ENCODE assay signal across 26 mouse cellular contexts in the genomic region with DNA sequence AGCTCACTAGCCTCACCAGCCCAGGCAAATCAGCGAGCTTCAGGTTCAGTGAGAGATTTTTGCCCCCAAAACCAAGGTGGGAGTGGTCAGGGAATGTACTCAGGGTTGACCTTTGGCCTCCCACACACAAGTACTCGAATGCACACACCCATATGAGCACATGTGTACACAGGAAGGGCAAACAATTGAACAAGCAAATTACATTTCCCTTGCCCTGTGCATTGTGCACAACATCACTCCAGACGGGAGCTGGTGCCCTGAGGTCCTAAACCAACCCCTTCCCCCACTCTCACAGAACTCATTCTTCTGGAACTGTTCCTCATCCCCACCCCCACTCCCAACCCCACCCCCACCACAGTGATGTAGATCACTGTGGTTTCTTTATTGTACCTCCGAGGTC. TPM values are rescaled to one million over a fixed set of nuclear protein-coding genes. Genes with fewer than 3 reads are reported as not detected.
DNase-seq lines count a peak whose midpoint lies in the region; ATAC-seq and TF ChIP-seq lines count a peak whose summit lies in the region.
"Had no signal": no experiment of that assay in that cellular context is flagged by ENCODE, and none has a peak within 500 bp of the region (broad histone marks: within the 10 kb centered on the region; RNA-seq: fewer than 3 reads in every experiment).

No protein-coding gene starts in this region.

- no peaks in the 10 kb centered on the region for H3K79me2 ChIP-seq in heart, adult 2 months (replicated peaks; ENCODE audit: control insufficient read depth, insufficient read depth, low read length)

- TF ChIP-seq POLR2A in heart, adult 2 months (IDR thresholded peaks at IDR 0.05; ENCODE audit: insufficient read depth, low read depth, low read length) = no peak

- no peak for TF ChIP-seq CTCF in heart, adult 2 months (IDR thresholded peaks at IDR 0.05)
- no peak for TF ChIP-seq CTCF in lung, postnatal 0 days (IDR thresholded peaks at IDR 0.05)
- TF ChIP-seq CTCF in stomach, postnatal 0 days (IDR thresholded peaks at IDR 0.05; ENCODE audit: low read depth) = no peak

- no peak for DNase-seq in heart, adult 2 months
- DNase-seq in lung, postnatal 0 days (ENCODE audit: low spot score) = no peak
- DNase-seq in lung, postnatal 10 days = no peak
- DNase-seq in R1 (ENCODE audit: low read depth, low spot score) = peak; percentile 30
- DNase-seq in stomach, postnatal 0 days (ENCODE audit: low spot score) = peak; percentile 17
- DNase-seq: adrenal gland, postnatal 10 days; adrenal gland, postnatal 36 days; cerebellum, adult 18-20 months; cerebellum, adult 9-10 months; cerebellum, postnatal 14 days; forebrain, postnatal 0 days; gastrocnemius, postnatal 10 days; gastrocnemius, postnatal 36 days; heart, adult 11 months had no signal

- H3K4me1 ChIP-seq in heart, adult 2 months (ENCODE audit: control insufficient read depth, insufficient read depth, low read length) = peaks cover 16% of the 10 kb centered on the region
- peaks cover 8% of the 10 kb centered on the region for H3K4me1 ChIP-seq in heart, embryonic 12.5 days (replicated peaks)
- H3K4me1 ChIP-seq in lung, postnatal 0 days (ENCODE audit: insufficient read depth, low read depth, low read length) = no peaks in the 10 kb centered on the region
- H3K4me1 ChIP-seq in stomach, postnatal 0 days (replicated peaks; ENCODE audit: control insufficient read depth, insufficient read depth) = no peaks in the 10 kb centered on the region

- no peaks in the 10 kb centered on the region for H3K9me3 ChIP-seq in heart, embryonic 12.5 days (replicated peaks)
- no peaks in the 10 kb centered on the region for H3K9me3 ChIP-seq in lung, postnatal 0 days (ENCODE audit: low read length)
- no peaks in the 10 kb centered on the region for H3K9me3 ChIP-seq in stomach, postnatal 0 days (ENCODE audit: control insufficient read depth, low read length)
- H3K9me3 ChIP-seq: heart, embryonic 13.5 days; hindbrain, embryonic 10.5 days had no signal

- ATAC-seq in heart, embryonic 12.5 days (ENCODE audit: insufficient number of reproducible peaks, low FRiP score) = no peak
- peak; percentile 47 for ATAC-seq in lung, postnatal 0 days
- peak; percentile 75 for ATAC-seq in stomach, postnatal 0 days (ENCODE audit: low FRiP score, low TSS enrichment)
- no peak for ATAC-seq in erythroblast, adult 5-6 weeks (replicated peaks; ENCODE audit: low FRiP score, poor library complexity, severe bottlenecking)
- no peak for ATAC-seq in granulocyte monocyte progenitor cell, adult 5-6 weeks (replicated peaks; ENCODE audit: poor library complexity, severe bottlenecking)
- ATAC-seq: CD4-positive, CD25-positive, alpha-beta regulatory T cell, adult 4 months; forebrain, embryonic 14.5 days; forebrain, postnatal 0 days; hindbrain, postnatal 0 days; inflammation-experienced regulatory T-cells, adult 6 months; intestine, embryonic 16.5 days had no signal

- H3K9ac ChIP-seq in heart, adult 2 months (ENCODE audit: low read depth, low read length) = no peak overlapping the region
- no peak overlapping the region for H3K9ac ChIP-seq in heart, embryonic 12.5 days
- no peak overlapping the region for H3K9ac ChIP-seq in lung, postnatal 0 days (replicated peaks; ENCODE audit: low read depth)
- H3K9ac ChIP-seq in stomach, postnatal 0 days (ENCODE audit: low read length) = no peak overlapping the region
- H3K9ac ChIP-seq: forebrain, postnatal 0 days; heart, embryonic 13.5 days; hindbrain, embryonic 14.5 days had no signal

- H3K4me2 ChIP-seq in heart, embryonic 12.5 days = no peak overlapping the region
- H3K4me2 ChIP-seq in lung, postnatal 0 days (replicated peaks; ENCODE audit: low read depth, low read length) = no peak overlapping the region
- H3K4me2 ChIP-seq in stomach, postnatal 0 days (replicated peaks; ENCODE audit: low read depth) = no peak overlapping the region
- H3K4me2 ChIP-seq: heart, embryonic 13.5 days; hindbrain, embryonic 14.5 days had no signal

- peak overlapping the region; percentile 45; the same call in 1 of the 2 replicates for H3K27ac ChIP-seq in heart, adult 2 months
- H3K27ac ChIP-seq in heart, embryonic 12.5 days (ENCODE audit: poor library complexity, severe bottlenecking) = no peak overlapping the region
- H3K27ac ChIP-seq in lung, postnatal 0 days (ENCODE audit: low read length) = no peak overlapping the region
- H3K27ac ChIP-seq in stomach, postnatal 0 days (replicated peaks) = no peak overlapping the region
- H3K27ac ChIP-seq: heart, embryonic 13.5 days; hindbrain, embryonic 10.5 days; hindbrain, embryonic 14.5 days; hindbrain, postnatal 0 days had no signal

- peak; percentile 59; the same call in 1 of the 2 replicates for TF ChIP-seq EP300 in heart, adult 2 months (IDR thresholded peaks at IDR 0.05; ENCODE audit: insufficient read depth, low read depth, low read length)
- no peak for TF ChIP-seq EP300 in lung, postnatal 0 days (IDR thresholded peaks at IDR 0.05)
- TF ChIP-seq EP300 in stomach, postnatal 0 days (optimal IDR thresholded peaks at IDR 0.05) = no peak

- no peak overlapping the region for H3K4me3 ChIP-seq in heart, adult 2 months
- H3K4me3 ChIP-seq in heart, embryonic 12.5 days = no peak overlapping the region
- H3K4me3 ChIP-seq in lung, postnatal 0 days (ENCODE audit: low read depth, low read length) = no peak overlapping the region
- H3K4me3 ChIP-seq in stomach, postnatal 0 days (ENCODE audit: low read depth, low read length) = no peak overlapping the region
- H3K4me3 ChIP-seq: heart, embryonic 13.5 days; hindbrain, embryonic 10.5 days had no signal

- H3K36me3 ChIP-seq in heart, adult 2 months (ENCODE audit: control insufficient read depth, insufficient read depth, low read length) = no peaks in the 10 kb centered on the region
- peaks cover 4% of the 10 kb centered on the region; the same call in 1 of the 2 replicates for H3K36me3 ChIP-seq in heart, embryonic 12.5 days
- no peaks in the 10 kb centered on the region for H3K36me3 ChIP-seq in lung, postnatal 0 days (ENCODE audit: insufficient read depth, low read length)
- H3K36me3 ChIP-seq in stomach, postnatal 0 days (ENCODE audit: control insufficient read depth, insufficient read depth, low read length) = no peaks in the 10 kb centered on the region
- H3K36me3 ChIP-seq: heart, embryonic 13.5 days; hindbrain, embryonic 10.5 days had no signal

- intact Hi-C loops in heart, adult 2 months (cut with DNase I) = no loop called here

- no peaks in the 10 kb centered on the region for H3K27me3 ChIP-seq in heart, adult 2 months (ENCODE audit: control insufficient read depth, insufficient read depth, low read length)
- H3K27me3 ChIP-seq in heart, embryonic 12.5 days (replicated peaks) = peaks cover 5% of the 10 kb centered on the region
- H3K27me3 ChIP-seq in lung, postnatal 0 days (replicated peaks; ENCODE audit: insufficient read depth, low read length) = no peaks in the 10 kb centered on the region
- no peaks in the 10 kb centered on the region for H3K27me3 ChIP-seq in stomach, postnatal 0 days (ENCODE audit: control insufficient read depth, insufficient read depth, low read length)
- H3K27me3 ChIP-seq: heart, embryonic 13.5 days had no signal

- WGBS in heart, adult 2 months = 68% methylated on average over 4 of the region's 4 CpGs
- 68% methylated on average over 4 of the region's 4 CpGs for whole genome bisulfite sequencing in heart, embryonic 12.5 days
- WGBS in lung, postnatal 0 days = 51% methylated on average over 4 of the region's 4 CpGs
- 58% methylated on average over 4 of the region's 4 CpGs for WGBS in stomach, postnatal 0 days

RNA-seq across cellular contexts. Expression of gene Fgd5, which starts 48.7 kb away (rescaled TPM):
- total RNA-seq in heart, adult 2 months (2021) = 10 to 100 TPM; 21.0 to 21.8 TPM
- polyA plus RNA-seq in heart, adult 2 months (2012; rRNA removed) = 12.7 and 18.4 TPM in 2 replicates
- 16.0 and 19.0 TPM in 2 replicates for polyA plus RNA-seq in heart, embryonic 12.5 days (2016; fragmentation: Nextera tagmentation; extraction: Ambion mirVana)
- 19.2 and 22.1 TPM in 2 replicates for polyA plus RNA-seq in lung, postnatal 0 days (2015; fragmentation: Nextera tagmentation; extraction: Ambion mirVana)
- 2.5 and 2.7 TPM in 2 replicates for polyA plus RNA-seq in stomach, postnatal 0 days (2015; fragmentation: Nextera tagmentation; extraction: Ambion mirVana)
- total RNA-seq in erythroblast, adult 5-6 weeks (2015; ENCODE audit: low replicate concordance) = not detected in 2 replicates
- total RNA-seq in erythroblast, adult 5-6 weeks (2017; ENCODE audit: low replicate concordance) = 0.70 TPM in 1 of 2 replicates, not detected in the other
- total RNA-seq in granulocyte monocyte progenitor cell, adult 5-6 weeks (2014; fragmentation: Nextera tagmentation) = 0.41 TPM in 1 of 2 replicates, not detected in the other
- total RNA-seq in granulocyte monocyte progenitor cell, adult 5-6 weeks (2017) = not detected in 2 replicates
- polyA plus RNA-seq: C2C12; inflammation-experienced regulatory T-cells, adult 6 months had no signal

Comparison
In these comparisons a context has a peak if more than half of its experiments do, and no peak if none do; other contexts are left out.
1. DNase-seq: peak in R1 (single experiment) and stomach, postnatal 0 days (single experiment); none in heart, adult 2 months (0 of 2), lung, postnatal 0 days (single experiment) and lung, postnatal 10 days (single experiment).
2. ATAC-seq: peak in lung, postnatal 0 days (single experiment) and stomach, postnatal 0 days (single experiment); none in heart, embryonic 12.5 days (single experiment), erythroblast, adult 5-6 weeks (single experiment) and granulocyte monocyte progenitor cell, adult 5-6 weeks (single experiment).